Mouse (Mus musculus) lung, postnatal 4 days (tissue): Measurements from ENCODE around the gene Gnl3l.

Source experiments
- DNase-seq, 2 experiments: peaks; one replicate each; pipeline ENCODE4 v3.0.0; 2021

The Gnl3l gene

DNA sequence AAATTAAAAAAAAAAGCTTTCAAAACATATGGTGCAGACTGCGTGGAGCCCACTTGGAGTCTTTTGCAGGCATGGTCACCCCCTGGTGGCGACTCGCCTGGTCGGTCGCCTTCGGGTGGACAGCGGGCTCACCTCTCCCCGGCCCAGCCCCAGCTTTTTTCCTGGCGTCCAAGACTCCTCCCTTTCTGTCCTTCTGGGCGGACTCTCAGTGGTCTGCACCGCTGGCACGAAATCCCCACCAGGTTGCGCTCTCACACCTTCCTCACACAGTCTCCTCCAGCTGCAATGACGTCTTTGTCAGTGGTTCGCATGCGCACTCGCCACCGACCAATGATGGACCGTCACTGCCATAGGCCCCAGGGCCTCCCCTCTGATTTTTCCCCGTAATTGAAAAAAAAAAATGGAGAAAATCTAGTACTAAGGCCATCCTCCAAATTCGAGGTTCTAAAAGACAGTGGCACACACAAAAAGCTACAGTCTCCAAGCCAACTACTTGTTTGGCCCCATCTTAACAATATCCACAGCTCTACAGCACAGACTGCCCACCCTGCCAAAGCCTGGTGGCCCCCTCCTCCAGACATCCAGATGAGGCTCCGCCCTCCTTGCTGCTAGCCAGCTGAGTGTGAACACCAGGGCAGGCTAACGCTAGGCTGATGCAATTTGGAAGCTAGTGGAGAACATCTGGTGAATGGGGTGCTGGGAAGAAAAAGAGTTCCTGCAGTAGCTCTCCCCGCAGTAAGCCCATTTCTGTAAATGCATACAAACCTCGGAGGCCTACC is 60.4 kb downstream of the Gnl3l start:
- peak; percentile 85 to 92 for DNase-seq

- no peak for DNase-seq
Measured at GRCm38 (mm10) chrX:150956016-150956415, 61.1 kb downstream of the Gnl3l start.

DNA sequence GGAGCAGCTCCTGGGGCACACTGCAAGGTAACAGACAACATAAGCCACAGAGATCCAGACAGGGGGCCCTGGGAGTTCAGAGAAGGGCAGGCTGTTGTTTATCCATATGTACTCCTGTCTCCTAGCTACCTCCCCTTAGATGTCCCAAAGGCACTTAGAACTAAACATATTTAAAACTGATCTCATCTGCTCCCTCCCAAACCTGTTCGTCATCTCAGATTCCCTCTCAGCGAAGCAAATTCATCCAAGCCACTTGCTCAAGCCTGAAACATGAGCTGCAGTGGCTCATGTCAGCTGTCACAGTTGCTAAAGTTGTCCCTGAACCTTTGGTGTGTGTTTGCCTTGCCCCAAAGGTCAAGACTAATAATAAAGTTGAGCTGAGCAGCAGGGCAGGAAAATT is 61.7 kb downstream of the Gnl3l start:
- DNase-seq, result no peak

DNA sequence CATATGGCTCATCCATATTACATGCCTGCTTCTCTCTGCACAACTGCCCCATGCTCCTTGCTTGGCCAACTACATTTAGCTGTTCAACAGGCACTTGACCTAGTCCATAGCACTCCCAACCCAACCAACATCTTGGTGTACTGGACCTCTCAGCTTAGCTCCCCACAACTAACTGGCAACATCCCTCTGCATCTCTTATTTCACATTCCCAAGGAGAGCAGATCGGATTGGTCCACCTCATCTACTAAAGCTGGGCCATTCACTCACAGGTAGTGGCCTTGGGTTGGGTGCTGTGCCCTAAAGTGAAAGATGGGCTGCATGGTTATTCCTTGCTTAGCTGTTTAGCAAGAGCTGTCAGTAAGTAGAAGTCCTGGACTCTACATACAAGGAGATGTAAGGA is 62.4 kb downstream of the Gnl3l start:
- no peak for DNase-seq
